Mouse (Mus musculus) erythroid progenitor cell, adult 5-6 weeks (primary cell): Measurements from ENCODE around the gene Sys1. TPM values are rescaled to one million over a fixed set of nuclear protein-coding genes. Genes with fewer than 3 reads are reported as not detected.

Source experiments
- ATAC-seq: replicated peaks from 2 replicates; pipeline ENCODE4 v1.8.0; 2016; ENCODE audit warnings: moderate number of reproducible peaks, mild to moderate bottlenecking, moderate TSS enrichment, inconsistent platforms; ENCODE audit not compliant: poor library complexity, low FRiP score, severe bottlenecking
- total RNA-seq, 2 experiments: library from RNA; stranded (forward) in 1 of 2; stranded (reverse) in 1 of 2; fragments of 150-400 nt in 1 of 2; fragments of 186-747, 209-891 nt in 1 of 2; gene quantifications; 2 replicates each; pipeline versions ENCODE4 v1.2.3 to v1.2.4; 2015 to 2017; ENCODE audit warnings: low replicate concordance in 2 of 2

Sys1 gene
- total RNA-seq, 2 experiments from 2014 or later = 3.1 to 8.8 TPM

- ATAC-seq = no peak
These were observed 64.0 kb downstream of the Sys1 start for GRCm38 (mm10) chr2:164520782-164521181.

GRCm38 (mm10) chr2:164521841-164522240 is 65.1 kb downstream of the Sys1 start:
- no peak for ATAC-seq

GRCm38 (mm10) chr2:164522280-164522679 is 65.5 kb downstream of the Sys1 start:
- ATAC-seq = no peak

GRCm38 (mm10) chr2:164523301-164523773 is 66.6 kb downstream of the Sys1 start:
- ATAC-seq = no peak

- no peak for ATAC-seq
These were observed 71.8 kb downstream of the Sys1 start for GRCm38 (mm10) chr2:164528557-164528956.

Other genes with a start within 250 kb of the Sys1 start
- not detected in 2 replicates for gene Wfdc15b, start 235.3 kb upstream of the Sys1 start, total RNA-seq (2015; ENCODE audit: low replicate concordance)
- not detected in 2 replicates for gene Wfdc15b, start 235.3 kb upstream of the Sys1 start, total RNA-seq (2017; ENCODE audit: low replicate concordance)
- not detected in 2 replicates for gene Svs2, start 218.5 kb upstream of the Sys1 start, total RNA-seq (2015; ENCODE audit: low replicate concordance)
- gene Svs2, start 218.5 kb upstream of the Sys1 start, total RNA-seq (2017; ENCODE audit: low replicate concordance) = not detected in 2 replicates
- not detected in 2 replicates for gene Svs3b, start 200.3 kb upstream of the Sys1 start, total RNA-seq (2015; ENCODE audit: low replicate concordance)
- gene Svs3b, start 200.3 kb upstream of the Sys1 start, total RNA-seq (2017; ENCODE audit: low replicate concordance) = not detected in 2 replicates
- gene Svs4, start 178.5 kb upstream of the Sys1 start, total RNA-seq (2015; ENCODE audit: low replicate concordance) = not detected in 2 replicates
- not detected in 2 replicates for gene Svs4, start 178.5 kb upstream of the Sys1 start, total RNA-seq (2017; ENCODE audit: low replicate concordance)
- not detected in 2 replicates for gene Svs3a, start 167.7 kb upstream of the Sys1 start, total RNA-seq (2015; ENCODE audit: low replicate concordance)
- not detected in 2 replicates for gene Svs3a, start 167.7 kb upstream of the Sys1 start, total RNA-seq (2017; ENCODE audit: low replicate concordance)
- not detected in 2 replicates for gene Svs6, start 140.2 kb upstream of the Sys1 start, total RNA-seq (2015; ENCODE audit: low replicate concordance)
- gene Svs6, start 140.2 kb upstream of the Sys1 start, total RNA-seq (2017; ENCODE audit: low replicate concordance) = not detected in 2 replicates
- not detected in 2 replicates for gene Svs5, start 124.2 kb upstream of the Sys1 start, total RNA-seq (2015; ENCODE audit: low replicate concordance)
- gene Svs5, start 124.2 kb upstream of the Sys1 start, total RNA-seq (2017; ENCODE audit: low replicate concordance) = not detected in 2 replicates
- gene Slpi, start 67.9 kb upstream of the Sys1 start, total RNA-seq (2015; ENCODE audit: low replicate concordance) = 36.9 and 68.8 TPM in 2 replicates
- 6.3 and 11.0 TPM in 2 replicates for gene Slpi, start 67.9 kb upstream of the Sys1 start, total RNA-seq (2017; ENCODE audit: low replicate concordance)
- not detected in 2 replicates for gene Rbpjl, start 53.8 kb upstream of the Sys1 start, total RNA-seq (2015; ENCODE audit: low replicate concordance)
- not detected in 2 replicates for gene Rbpjl, start 53.8 kb upstream of the Sys1 start, total RNA-seq (2017; ENCODE audit: low replicate concordance)
- not detected in 2 replicates for gene Matn4, start 51.8 kb upstream of the Sys1 start, total RNA-seq (2015; ENCODE audit: low replicate concordance)
- gene Matn4, start 51.8 kb upstream of the Sys1 start, total RNA-seq (2017; ENCODE audit: low replicate concordance) = not detected in 2 replicates
- 2.5 and 7.2 TPM in 2 replicates for gene Sdc4, start 13.1 kb upstream of the Sys1 start, total RNA-seq (2015; ENCODE audit: low replicate concordance)
- gene Sdc4, start 13.1 kb upstream of the Sys1 start, total RNA-seq (2017; ENCODE audit: low replicate concordance) = 5.7 and 7.2 TPM in 2 replicates
- not detected in 2 replicates for gene Gm20458, start 4.0 kb downstream of the Sys1 start, total RNA-seq (2015; ENCODE audit: low replicate concordance)
- gene Gm20458, start 4.0 kb downstream of the Sys1 start, total RNA-seq (2017; ENCODE audit: low replicate concordance) = not detected in 2 replicates
- not detected in 2 replicates for gene Trp53tg5, start 16.8 kb downstream of the Sys1 start, total RNA-seq (2015; ENCODE audit: low replicate concordance)
- gene Trp53tg5, start 16.8 kb downstream of the Sys1 start, total RNA-seq (2017; ENCODE audit: low replicate concordance) = not detected in 2 replicates
- gene Dbndd2, start 29.1 kb downstream of the Sys1 start, total RNA-seq (2015; ENCODE audit: low replicate concordance) = 6.3 TPM in 1 of 2 replicates, not detected in the other
- gene Dbndd2, start 29.1 kb downstream of the Sys1 start, total RNA-seq (2017; ENCODE audit: low replicate concordance) = 0.61 TPM in 1 of 2 replicates, not detected in the other
- gene Pigt, start 40.6 kb downstream of the Sys1 start, total RNA-seq (2015; ENCODE audit: low replicate concordance) = 18.0 and 22.7 TPM in 2 replicates
- 7.7 and 26.9 TPM in 2 replicates for gene Pigt, start 40.6 kb downstream of the Sys1 start, total RNA-seq (2017; ENCODE audit: low replicate concordance)
- gene Wfdc2, start 105.4 kb downstream of the Sys1 start, total RNA-seq (2015; ENCODE audit: low replicate concordance) = not detected in 2 replicates
- gene Wfdc2, start 105.4 kb downstream of the Sys1 start, total RNA-seq (2017; ENCODE audit: low replicate concordance) = not detected in 2 replicates
- not detected in 2 replicates for gene Spint3, start 116.5 kb downstream of the Sys1 start, total RNA-seq (2015; ENCODE audit: low replicate concordance)
- gene Spint3, start 116.5 kb downstream of the Sys1 start, total RNA-seq (2017; ENCODE audit: low replicate concordance) = not detected in 2 replicates
- not detected in 2 replicates for gene Wfdc6a, start 128.5 kb downstream of the Sys1 start, total RNA-seq (2015; ENCODE audit: low replicate concordance)
- gene Wfdc6a, start 128.5 kb downstream of the Sys1 start, total RNA-seq (2017; ENCODE audit: low replicate concordance) = not detected in 2 replicates
- gene Eppin, start 136.6 kb downstream of the Sys1 start, total RNA-seq (2015; ENCODE audit: low replicate concordance) = not detected in 2 replicates
- not detected in 2 replicates for gene Eppin, start 136.6 kb downstream of the Sys1 start, total RNA-seq (2017; ENCODE audit: low replicate concordance)
- gene Wfdc6b, start 156.6 kb downstream of the Sys1 start, total RNA-seq (2015; ENCODE audit: low replicate concordance) = not detected in 2 replicates
- not detected in 2 replicates for gene Wfdc6b, start 156.6 kb downstream of the Sys1 start, total RNA-seq (2017; ENCODE audit: low replicate concordance)
- not detected in 2 replicates for gene Wfdc8, start 156.7 kb downstream of the Sys1 start, total RNA-seq (2015; ENCODE audit: low replicate concordance)
- not detected in 2 replicates for gene Wfdc8, start 156.7 kb downstream of the Sys1 start, total RNA-seq (2017; ENCODE audit: low replicate concordance)
- not detected in 2 replicates for gene Wfdc16, start 181.8 kb downstream of the Sys1 start, total RNA-seq (2015; ENCODE audit: low replicate concordance)
- not detected in 2 replicates for gene Wfdc16, start 181.8 kb downstream of the Sys1 start, total RNA-seq (2017; ENCODE audit: low replicate concordance)
- gene Wfdc10, start 199.1 kb downstream of the Sys1 start, total RNA-seq (2015; ENCODE audit: low replicate concordance) = not detected in 2 replicates
- gene Wfdc10, start 199.1 kb downstream of the Sys1 start, total RNA-seq (2017; ENCODE audit: low replicate concordance) = not detected in 2 replicates
- not detected in 2 replicates for gene Wfdc9, start 199.6 kb downstream of the Sys1 start, total RNA-seq (2015; ENCODE audit: low replicate concordance)
- gene Wfdc9, start 199.6 kb downstream of the Sys1 start, total RNA-seq (2017; ENCODE audit: low replicate concordance) = not detected in 2 replicates
- gene Wfdc11, start 217.1 kb downstream of the Sys1 start, total RNA-seq (2015; ENCODE audit: low replicate concordance) = not detected in 2 replicates
- not detected in 2 replicates for gene Wfdc11, start 217.1 kb downstream of the Sys1 start, total RNA-seq (2017; ENCODE audit: low replicate concordance)
- not detected in 2 replicates for gene Wfdc13, start 228.1 kb downstream of the Sys1 start, total RNA-seq (2015; ENCODE audit: low replicate concordance)
- gene Wfdc13, start 228.1 kb downstream of the Sys1 start, total RNA-seq (2017; ENCODE audit: low replicate concordance) = not detected in 2 replicates
- gene Spint4, start 241.5 kb downstream of the Sys1 start, total RNA-seq (2015; ENCODE audit: low replicate concordance) = not detected in 2 replicates
- not detected in 2 replicates for gene Spint4, start 241.5 kb downstream of the Sys1 start, total RNA-seq (2017; ENCODE audit: low replicate concordance)